In genomic region chr1:133073327-133073856, GRCm38 (mm10) we compare ENCODE assay signal across 7 mouse cellular contexts. TPM values are rescaled to one million over a fixed set of nuclear protein-coding genes. Genes with fewer than 3 reads are reported as not detected.
DNase-seq lines count a peak whose midpoint lies in the region; ATAC-seq lines count a peak whose summit lies in the region.

No protein-coding gene starts in this region.

- peak overlapping the region; percentile 83 for H3K27ac ChIP-seq in kidney, embryonic 16.5 days (ENCODE audit: low read length)

- 43% methylated on average over 9 of the region's 9 CpGs for WGBS in kidney, embryonic 16.5 days

- ATAC-seq in kidney, embryonic 16.5 days (ENCODE audit: low FRiP score, low TSS enrichment), result peak; percentile 72
- ATAC-seq in megakaryocyte progenitor cell, adult 5-6 weeks (replicated peaks; ENCODE audit: poor library complexity), result peak; percentile 59

- H3K4me1 ChIP-seq in kidney, embryonic 16.5 days (ENCODE audit: insufficient read depth, low read length), result peaks cover 30% of the 10 kb centered on the region

- no peak overlapping the region for H3K4me3 ChIP-seq in kidney, embryonic 16.5 days (ENCODE audit: low read length)

- no peaks in the 10 kb centered on the region for H3K9me3 ChIP-seq in kidney, embryonic 16.5 days (ENCODE audit: low read length)

- peak; percentile 43 for DNase-seq in T-cell, adult 2 months (ENCODE audit: low spot score)
- DNase-seq in heart, adult 11 months, result peak; percentile 99
- no peak for DNase-seq in urinary bladder, postnatal 14 days (ENCODE audit: low spot score)
- DNase-seq in right cerebral cortex, postnatal 4 days, result no peak
- DNase-seq in cerebellum, postnatal 10 days, result no peak

- H3K9ac ChIP-seq in kidney, embryonic 16.5 days (replicated peaks; ENCODE audit: low read length), result no peak overlapping the region

- H3K36me3 ChIP-seq in kidney, embryonic 16.5 days (ENCODE audit: insufficient read depth, low read length), result no peaks in the 10 kb centered on the region

- H3K27me3 ChIP-seq in kidney, embryonic 16.5 days (ENCODE audit: insufficient read depth, low read length), result no peaks in the 10 kb centered on the region

- no peak overlapping the region for H3K4me2 ChIP-seq in kidney, embryonic 16.5 days (replicated peaks; ENCODE audit: low read depth, low read length)

RNA-seq across cellular contexts. Expression of gene Pik3c2b, which starts 27.9 kb away (rescaled TPM):
- polyA plus RNA-seq in kidney, embryonic 16.5 days (2015; fragmentation: Nextera tagmentation; extraction: Ambion mirVana), result 5.1 and 5.8 TPM in 2 replicates
- total RNA-seq in megakaryocyte progenitor cell, adult 5-6 weeks (2015), result 1.8 and 2.6 TPM in 2 replicates
- total RNA-seq in megakaryocyte progenitor cell, adult 5-6 weeks (2017), result 1.5 and 1.7 TPM in 2 replicates

RNA-seq across cellular contexts. Expression of gene Mdm4, which starts 43.0 kb away (rescaled TPM):
- 27.2 and 29.0 TPM in 2 replicates for polyA plus RNA-seq in kidney, embryonic 16.5 days (2015; fragmentation: Nextera tagmentation; extraction: Ambion mirVana)
- 65.0 and 85.1 TPM in 2 replicates for total RNA-seq in megakaryocyte progenitor cell, adult 5-6 weeks (2015)
- total RNA-seq in megakaryocyte progenitor cell, adult 5-6 weeks (2017), result 105 and 121 TPM in 2 replicates

RNA-seq across cellular contexts. Expression of gene Ppp1r15b, which starts 57.6 kb away (rescaled TPM):
- 45.7 and 47.7 TPM in 2 replicates for polyA plus RNA-seq in kidney, embryonic 16.5 days (2015; fragmentation: Nextera tagmentation; extraction: Ambion mirVana)
- total RNA-seq in megakaryocyte progenitor cell, adult 5-6 weeks (2015), result 54.1 and 60.2 TPM in 2 replicates
- 86.1 and 90.7 TPM in 2 replicates for total RNA-seq in megakaryocyte progenitor cell, adult 5-6 weeks (2017)

Comparison
In these comparisons a context has a peak if more than half of its experiments do, and no peak if none do; other contexts are left out.
1. DNase-seq: peak in T-cell, adult 2 months (single experiment) and heart, adult 11 months (single experiment); none in urinary bladder, postnatal 14 days (single experiment), right cerebral cortex, postnatal 4 days (single experiment) and cerebellum, postnatal 10 days (0 of 2).